Mouse (Mus musculus): ENCODE data around the gene Fuk.
A peak's percentile ranks its signal among the peaks of the same experiment; 100 is the strongest.
"Not testable (repeated sequence)": the region's sequence is repeated elsewhere in the genome, so short reads cannot be mapped to it uniquely, and the experiment has no call there.

Fuk gene

GRCm38 (mm10) chr8:110919341-110920031 is 17.2 kb upstream of the Fuk start, which contains the start of gene St3gal2:
TSS of gene St3gal2 (plus strand) at chr8:110919922.
- peak; percentile 97 for DNase-seq (ENCODE audit: low read depth, low spot score)

- DNase-seq (ENCODE audit: low read depth, low spot score) = no peak
These were observed 16.2 kb upstream of the Fuk start for GRCm38 (mm10) chr8:110918460-110918859.

- no peak for DNase-seq (ENCODE audit: low read depth, low spot score)
These were observed 15.7 kb upstream of the Fuk start for GRCm38 (mm10) chr8:110918027-110918426.

- no peak for DNase-seq (ENCODE audit: low read depth, low spot score)
These were observed 15.1 kb upstream of the Fuk start for GRCm38 (mm10) chr8:110917415-110917814.

GRCm38 (mm10) chr8:110911576-110912570 is 9.6 kb upstream of the Fuk start:
- DNase-seq (ENCODE audit: low read depth, low spot score) = no peak

GRCm38 (mm10) chr8:110909850-110910249 is 7.6 kb upstream of the Fuk start:
- not testable (repeated sequence) for DNase-seq (ENCODE audit: low read depth, low spot score)

- no peak for DNase-seq (ENCODE audit: low read depth, low spot score)
These were observed 4.4 kb upstream of the Fuk start for GRCm38 (mm10) chr8:110906682-110907081.

GRCm38 (mm10) chr8:110905404-110905803 is 3.1 kb upstream of the Fuk start:
- no peak for DNase-seq (ENCODE audit: low read depth, low spot score)

- DNase-seq (ENCODE audit: low read depth, low spot score) = no peak
These were observed 284 bp upstream of the Fuk start for GRCm38 (mm10) chr8:110902579-110902965.

- DNase-seq (ENCODE audit: low read depth, low spot score) = no peak
These were observed 1.2 kb downstream of the Fuk start for GRCm38 (mm10) chr8:110901056-110901455.

GRCm38 (mm10) chr8:110897495-110897894 is 4.8 kb downstream of the Fuk start:
- no peak for DNase-seq (ENCODE audit: low read depth, low spot score)

GRCm38 (mm10) chr8:110895812-110896211 is 6.5 kb downstream of the Fuk start:
- DNase-seq (ENCODE audit: low read depth, low spot score) = no peak

GRCm38 (mm10) chr8:110895254-110895653 is 7.0 kb downstream of the Fuk start:
- no peak for DNase-seq (ENCODE audit: low read depth, low spot score)

GRCm38 (mm10) chr8:110894851-110895250 is 7.4 kb downstream of the Fuk start:
- DNase-seq (ENCODE audit: low read depth, low spot score) = no peak

- no peak for DNase-seq (ENCODE audit: low read depth, low spot score)
These were observed 9.4 kb downstream of the Fuk start for GRCm38 (mm10) chr8:110892913-110893312.

- DNase-seq (ENCODE audit: low read depth, low spot score) = no peak
These were observed 10.2 kb downstream of the Fuk start for GRCm38 (mm10) chr8:110892040-110892439.

GRCm38 (mm10) chr8:110889904-110890470 is 12.3 kb downstream of the Fuk start:
- no peak for DNase-seq (ENCODE audit: low read depth, low spot score)

- no peak for DNase-seq (ENCODE audit: low read depth, low spot score)
These were observed 13.4 kb downstream of the Fuk start for GRCm38 (mm10) chr8:110888860-110889259.

GRCm38 (mm10) chr8:110888441-110888840 is 13.8 kb downstream of the Fuk start:
- DNase-seq (ENCODE audit: low read depth, low spot score) = no peak

- no peak for DNase-seq (ENCODE audit: low read depth, low spot score)
These were observed 14.7 kb downstream of the Fuk start for GRCm38 (mm10) chr8:110887551-110887950.

- DNase-seq (ENCODE audit: low read depth, low spot score) = no peak
These were observed 15.7 kb downstream of the Fuk start for GRCm38 (mm10) chr8:110886634-110887033.

- DNase-seq (ENCODE audit: low read depth, low spot score) = no peak
These were observed 18.5 kb downstream of the Fuk start for GRCm38 (mm10) chr8:110883824-110884223.

Measured in telencephalon, adult 2 months (tissue).